Mouse (Mus musculus) erythroblast, embryonic 14.5 days (primary cell): ENCODE measurements around the gene Gm49403. TPM values are rescaled to one million over a fixed set of nuclear protein-coding genes. Genes with fewer than 3 reads are reported as not detected.
"Not testable (repeated sequence)": the region's sequence is repeated elsewhere in the genome, so short reads cannot be mapped to it uniquely, and the experiment has no call there.

Experiments used
- H3K27me3 ChIP-seq: 2 replicates; pipeline ENCODE4 v1.6.1; 2012; ENCODE audit warnings: inconsistent platforms; ENCODE audit not compliant: control insufficient read depth
- H3K36me3 ChIP-seq: 2 replicates; pipeline ENCODE4 v1.6.1; 2012; ENCODE audit warnings: mild to moderate bottlenecking, inconsistent platforms; ENCODE audit not compliant: control insufficient read depth
- H3K4me1 ChIP-seq: 2 replicates; pipeline ENCODE4 v1.6.1; 2012; ENCODE audit warnings: inconsistent platforms; ENCODE audit not compliant: control insufficient read depth
- H3K4me3 ChIP-seq: replicated peaks from 2 replicates; pipeline ENCODE3; 2012; ENCODE audit warnings: moderate library complexity, mild to moderate bottlenecking, inconsistent platforms
- H3K9me3 ChIP-seq: 2 replicates; pipeline ENCODE4 v1.6.1; 2012; ENCODE audit warnings: low read length, inconsistent platforms, mixed read lengths; ENCODE audit not compliant: control insufficient read depth
- GATA1 ChIP-seq: IDR thresholded peaks from 2 replicates; pipeline ENCODE4 v1.6.1; 2012; ENCODE audit warnings: low read length, inconsistent platforms, mixed read lengths
- TAL1 ChIP-seq: IDR thresholded peaks from 3 replicates; pipeline ENCODE4 v1.6.1; 2012; ENCODE audit warnings: low read length, inconsistent platforms, mixed read lengths
- polyA plus RNA-seq: library from polyadenylated mRNA; stranded (reverse); fragments of >175 nt; gene quantifications from 2 replicates; pipeline ENCODE4 v1.2.3, GENCODE M21; 2012

Gm49403 gene
- polyA plus RNA-seq, 1 experiment: not detected

DNA sequence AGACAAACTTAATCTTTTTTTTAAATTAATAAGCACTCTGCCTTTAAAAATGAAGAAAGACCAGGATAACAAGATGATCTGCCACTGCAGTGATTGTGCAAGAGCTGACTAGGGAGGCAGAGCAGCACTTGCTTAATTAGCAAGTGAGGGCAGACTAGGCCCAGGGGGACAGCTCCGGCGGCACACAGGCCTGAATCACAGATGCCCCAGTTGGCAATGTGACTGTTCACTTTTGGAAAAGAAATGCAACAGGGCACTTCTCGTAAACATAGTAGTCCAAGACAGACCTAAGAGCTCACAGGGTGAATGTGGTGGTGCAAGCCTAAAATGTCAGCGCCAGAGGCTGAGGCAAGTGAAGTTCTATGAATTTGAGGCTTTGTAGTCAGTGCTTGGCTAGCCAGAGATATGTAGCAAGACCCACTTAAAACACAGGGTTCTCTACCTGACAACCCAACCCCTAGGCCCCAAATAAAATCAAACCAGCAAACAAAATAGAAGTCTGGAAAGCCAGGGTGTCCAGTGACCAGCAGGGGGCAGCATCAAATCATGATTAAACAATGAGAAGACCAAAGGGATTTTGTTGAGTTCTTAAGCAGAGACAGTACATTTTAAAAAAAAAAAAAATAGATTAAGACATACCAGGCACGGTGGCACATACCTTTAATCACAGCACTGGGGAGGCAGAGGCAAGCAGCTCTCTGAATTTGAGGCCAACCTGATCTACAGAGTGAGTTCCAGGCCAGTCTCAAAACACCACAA lies 39.2 kb upstream of the Gm49403 start:
- no peaks in the 10 kb centered on the region for H3K27me3 ChIP-seq
- no peak overlapping the region for H3K4me3 ChIP-seq
- H3K9me3 ChIP-seq: no peaks in the 10 kb centered on the region
- H3K4me1 ChIP-seq: peaks cover 19% of the 10 kb centered on the region
- TF ChIP-seq GATA1: no peak
- no peak for TF ChIP-seq TAL1
- peaks cover 63% of the 10 kb centered on the region for H3K36me3 ChIP-seq

DNA sequence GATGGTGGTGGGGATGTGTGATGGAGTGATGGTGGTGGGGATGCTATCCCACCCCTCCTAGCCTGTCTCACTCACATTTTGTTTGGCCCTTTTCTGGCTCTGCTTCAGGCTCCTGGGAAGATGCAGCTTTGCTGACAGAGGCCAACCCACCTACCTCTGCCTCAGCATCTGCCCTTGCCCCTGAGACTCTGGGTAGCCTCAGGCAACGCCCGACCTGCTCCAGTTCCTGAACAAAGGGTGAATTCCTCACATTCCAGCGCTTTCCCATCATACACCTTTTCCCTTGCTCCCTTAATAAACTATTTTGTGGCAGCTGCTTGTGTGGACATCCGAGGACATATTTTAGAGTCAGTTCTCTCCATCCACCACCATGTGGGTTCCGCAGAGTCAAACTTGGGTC lies 35.4 kb upstream of the Gm49403 start:
- Histone ChIP-seq H3K36me3 (peaks cover 45% of the 10 kb centered on the region), H3K4me1 (peaks cover 8% of the 10 kb centered on the region), H3K27me3 (peaks cover 9% of the 10 kb centered on the region), H3K9me3 (no peaks in the 10 kb centered on the region), H3K4me3 (no peak overlapping the region)
- TF ChIP-seq TAL1 (no peak), GATA1 (no peak)

DNA sequence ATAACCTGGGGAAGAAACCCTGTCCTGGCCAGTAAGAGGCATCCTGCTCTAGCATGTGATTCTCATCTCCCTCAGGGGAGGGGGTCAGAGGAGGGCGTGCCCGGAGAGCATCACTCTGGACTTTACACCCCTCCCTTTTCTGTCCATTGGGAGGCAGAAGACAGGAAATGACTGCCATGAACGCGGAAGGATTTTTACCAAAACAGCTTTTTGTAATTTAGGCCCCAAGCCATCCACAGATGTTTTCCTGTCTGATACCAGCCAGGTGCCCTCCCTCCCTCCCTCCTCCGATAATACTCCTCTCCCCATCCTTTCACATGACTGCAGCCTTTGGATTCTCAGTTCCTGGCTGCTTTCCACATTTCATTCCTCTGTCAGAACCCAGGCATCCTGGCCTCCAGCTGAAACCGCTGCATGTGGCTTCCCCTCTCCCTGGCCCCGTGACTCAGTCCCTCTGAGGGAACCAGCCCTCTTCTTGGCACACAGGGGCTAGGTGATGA lies 33.3 kb upstream of the Gm49403 start, which contains the start of gene Lrrn4cl:
Lrrn4cl (plus strand) TSS at position 367 of the 500 bp plus-strand sequence.
- Histone ChIP-seq H3K9me3 (no peaks in the 10 kb centered on the region), H3K27me3 (peaks cover 11% of the 10 kb centered on the region), H3K4me1 (peaks cover 8% of the 10 kb centered on the region), H3K36me3 (peaks cover 34% of the 10 kb centered on the region), H3K4me3 (no peak within 1 kb of the TSS)
- TF ChIP-seq GATA1: no peak
- no peak for TF ChIP-seq TAL1

DNA sequence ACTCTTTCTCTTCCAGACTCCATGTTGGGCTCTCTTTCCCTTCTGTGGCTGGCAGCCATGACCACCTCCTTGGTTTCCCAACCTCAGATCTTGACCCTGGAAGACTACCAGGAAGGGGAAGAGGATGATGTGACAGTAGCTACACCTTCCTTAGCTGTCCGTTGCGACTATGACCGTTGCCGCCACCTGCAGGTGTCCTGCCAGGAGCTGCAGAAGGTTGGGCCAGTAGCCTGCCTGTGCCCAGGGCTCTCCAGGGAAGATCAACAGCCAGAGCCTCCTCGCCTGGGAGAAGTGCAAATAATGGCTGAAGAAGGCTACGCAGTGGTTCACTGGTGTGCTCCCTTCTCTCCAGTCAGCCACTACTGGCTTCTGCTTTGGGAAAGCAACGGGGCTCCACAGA lies 32.1 kb upstream of the Gm49403 start:
- no peak overlapping the region for H3K4me3 ChIP-seq
- peaks cover 22% of the 10 kb centered on the region for H3K36me3 ChIP-seq
- H3K4me1 ChIP-seq: peaks cover 8% of the 10 kb centered on the region
- no peak for TF ChIP-seq TAL1
- TF ChIP-seq GATA1: no peak
- H3K27me3 ChIP-seq: peaks cover 11% of the 10 kb centered on the region
- H3K9me3 ChIP-seq: no peaks in the 10 kb centered on the region

DNA sequence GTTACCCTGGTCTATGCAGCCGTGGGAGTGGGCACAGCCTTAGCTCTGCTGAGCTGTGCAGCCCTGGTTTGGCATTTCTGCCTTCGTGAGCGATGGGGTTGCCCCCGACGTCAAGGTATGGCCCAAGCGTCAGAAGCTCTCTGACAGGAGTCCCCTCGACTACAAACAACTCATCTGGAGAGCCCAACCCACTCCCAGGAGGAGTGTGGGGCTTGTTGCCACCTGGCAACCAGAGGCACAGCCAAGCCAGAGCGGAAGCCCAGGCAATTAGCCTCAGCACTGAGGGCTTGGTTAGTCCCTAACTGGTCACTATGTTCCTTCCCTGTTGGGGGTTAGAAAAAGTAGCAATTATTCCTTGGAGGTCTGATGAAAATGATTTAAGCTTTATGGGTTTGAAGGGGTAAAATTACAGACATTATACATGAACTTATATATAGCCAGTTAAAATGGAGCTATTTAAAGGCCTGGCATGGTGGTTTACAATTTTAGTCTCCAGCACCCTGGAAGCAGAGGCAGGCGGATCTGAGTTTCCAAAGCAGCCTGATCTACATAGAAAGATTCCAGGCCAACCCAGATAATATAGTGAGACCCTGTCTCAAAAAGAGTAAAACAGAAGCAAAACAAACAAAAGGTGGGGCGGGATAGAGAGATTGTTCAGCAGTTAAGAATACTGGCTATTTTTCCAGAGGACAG lies 31.3 kb upstream of the Gm49403 start:
- no peak for TF ChIP-seq GATA1
- TF ChIP-seq TAL1: no peak
- Histone ChIP-seq H3K4me1 (peaks cover 8% of the 10 kb centered on the region), H3K27me3 (peaks cover 11% of the 10 kb centered on the region), H3K36me3 (peaks cover 15% of the 10 kb centered on the region), H3K4me3 (no peak overlapping the region), H3K9me3 (no peaks in the 10 kb centered on the region)

DNA sequence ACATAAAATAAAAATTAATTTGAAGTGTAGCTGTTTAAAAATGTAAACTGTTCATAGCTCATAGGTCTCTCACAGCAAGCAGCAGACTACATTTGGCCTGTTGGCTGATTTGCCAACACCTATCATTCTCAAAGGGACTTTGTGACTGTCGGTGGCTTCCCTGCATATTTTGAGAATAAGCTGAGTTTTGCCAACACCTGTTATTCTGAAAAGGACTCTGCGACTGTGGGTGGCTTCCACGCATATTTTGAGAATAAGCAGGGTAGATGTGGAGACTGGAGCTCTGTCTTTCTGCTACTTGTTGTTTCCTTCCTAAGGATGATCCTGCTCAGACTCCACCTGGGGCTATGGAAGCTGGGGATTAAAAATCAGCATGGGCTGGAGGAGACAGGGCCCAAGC lies 30.6 kb upstream of the Gm49403 start:
- Histone ChIP-seq H3K36me3 (peaks cover 7% of the 10 kb centered on the region), H3K27me3 (peaks cover 11% of the 10 kb centered on the region)
- no peak for TF ChIP-seq TAL1
- no peak for TF ChIP-seq GATA1

DNA sequence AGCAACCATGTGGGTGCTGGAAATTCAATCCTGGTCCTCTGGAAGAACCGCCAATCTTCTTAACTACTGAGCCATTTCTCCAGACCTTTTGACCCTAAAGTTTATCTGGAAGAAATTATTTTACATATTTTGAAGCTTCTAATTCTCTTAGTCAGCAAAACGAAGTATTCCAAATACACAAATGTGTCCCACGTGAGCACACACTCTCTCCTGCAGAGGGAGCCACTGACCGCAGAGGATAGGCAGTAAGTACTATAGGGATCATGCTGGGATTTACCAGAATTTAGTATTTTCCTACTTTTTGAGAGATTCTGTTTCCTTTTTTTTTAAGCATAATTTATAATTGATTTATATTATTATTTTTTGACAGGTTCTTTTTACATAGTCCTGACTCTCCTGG lies 26.0 kb upstream of the Gm49403 start:
- H3K9me3 ChIP-seq: no peaks in the 10 kb centered on the region
- 0 out of 2 replicates have a peak, but pooled peaks cover 2% of the 10 kb centered on the region for H3K27me3 ChIP-seq
- H3K36me3 ChIP-seq: no peaks in the 10 kb centered on the region
- H3K4me3 ChIP-seq: no peak overlapping the region
- no peaks in the 10 kb centered on the region for H3K4me1 ChIP-seq
- TF ChIP-seq TAL1: no peak
- TF ChIP-seq GATA1: no peak

More for the DNA sequence above, 30.6 kb upstream of the Gm49403 start:
- H3K4me1 ChIP-seq: peaks cover 8% of the 10 kb centered on the region
- H3K9me3 ChIP-seq: no peaks in the 10 kb centered on the region
- H3K4me3 ChIP-seq: no peak overlapping the region

DNA sequence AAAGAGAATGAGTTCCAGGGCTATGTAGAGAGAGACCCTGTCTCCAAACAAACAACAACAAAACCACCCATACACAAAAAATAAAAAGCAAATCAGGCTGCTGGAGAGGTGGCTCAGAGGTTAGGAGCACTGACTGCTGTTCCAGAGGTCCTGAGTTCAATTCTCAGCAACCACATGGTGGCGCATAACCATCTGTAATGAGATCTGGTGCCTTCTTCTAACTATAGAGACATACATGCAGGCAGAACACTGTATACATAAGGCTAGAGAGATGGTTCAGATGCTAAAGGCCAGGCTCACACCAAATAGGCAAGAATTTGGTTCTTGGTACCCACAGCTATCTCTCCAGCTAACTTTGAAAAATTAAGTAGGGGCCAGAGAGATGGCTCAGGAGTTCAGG lies 24.7 kb upstream of the Gm49403 start:
- no peaks in the 10 kb centered on the region for H3K9me3 ChIP-seq
- H3K36me3 ChIP-seq: no peaks in the 10 kb centered on the region
- 0 out of 2 replicates have a peak, but pooled peaks cover 2% of the 10 kb centered on the region for H3K27me3 ChIP-seq
- no peaks in the 10 kb centered on the region for H3K4me1 ChIP-seq
- TF ChIP-seq TAL1 (no peak), GATA1 (no peak)
- no peak overlapping the region for H3K4me3 ChIP-seq

DNA sequence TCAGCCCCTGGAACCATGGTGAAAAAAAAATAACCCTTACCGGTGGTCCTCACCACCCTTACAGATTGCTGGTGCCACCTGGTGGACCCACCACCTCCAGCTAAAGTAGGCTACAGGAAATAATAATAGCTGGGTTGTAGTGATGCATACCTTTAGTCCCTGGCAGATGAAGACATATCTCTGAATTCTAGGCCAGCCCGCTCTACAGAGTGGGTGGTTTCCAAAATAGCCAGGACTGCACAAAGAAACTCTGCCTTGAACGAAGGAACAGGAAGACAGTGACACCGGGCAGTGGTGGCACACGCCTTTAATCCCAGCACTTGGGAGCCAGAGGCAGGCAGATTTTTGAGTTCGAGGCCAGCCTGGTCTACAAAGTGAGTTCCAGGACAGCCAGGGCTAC lies 19.5 kb upstream of the Gm49403 start:
- Histone ChIP-seq H3K4me1 (no peaks in the 10 kb centered on the region; the same call in 1 of the 2 replicates), H3K27me3 (no peaks in the 10 kb centered on the region), H3K4me3 (no peak overlapping the region), H3K9me3 (no peaks in the 10 kb centered on the region), H3K36me3 (no peaks in the 10 kb centered on the region)
- TF ChIP-seq GATA1: no peak
- TF ChIP-seq TAL1: no peak

DNA sequence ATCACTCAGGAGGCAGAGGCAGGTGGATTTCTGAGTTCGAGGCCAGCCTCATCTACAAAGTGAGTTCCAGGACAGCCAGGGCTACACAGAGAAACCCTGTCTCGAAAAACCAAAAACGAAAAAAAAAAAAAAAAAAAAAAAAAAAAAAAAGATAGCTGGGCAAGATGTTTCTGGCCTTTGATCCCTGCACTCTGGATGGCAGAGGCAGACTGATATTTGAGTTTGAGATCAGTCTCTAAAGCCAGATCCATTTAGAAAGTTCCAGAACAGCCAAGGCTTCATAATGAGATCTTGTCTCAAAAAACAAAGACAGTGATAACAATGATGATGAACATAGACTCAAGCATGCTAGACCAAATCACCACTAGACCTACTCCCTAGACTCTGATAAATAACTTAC lies 13.3 kb upstream of the Gm49403 start:
- H3K4me3 ChIP-seq: peak overlapping the region; percentile 90
- not testable (repeated sequence) for H3K9me3 ChIP-seq, H3K27me3 ChIP-seq
- H3K4me1 ChIP-seq: peaks cover 45% of the 10 kb centered on the region
- H3K36me3 ChIP-seq: peaks cover 31% of the 10 kb centered on the region
